Mouse (Mus musculus) right cerebral cortex, postnatal 36 days (tissue): Measurements from ENCODE around the gene Mb.
A peak's percentile ranks its signal among the peaks of the same experiment; 100 is the strongest.

Source experiments
- DNase-seq, 2 experiments: peaks; one replicate each; pipeline ENCODE4 v3.0.0; 2022; ENCODE audit warnings: low spot score in 2 of 2, mixed read lengths in 1 of 2

Mb gene

DNA sequence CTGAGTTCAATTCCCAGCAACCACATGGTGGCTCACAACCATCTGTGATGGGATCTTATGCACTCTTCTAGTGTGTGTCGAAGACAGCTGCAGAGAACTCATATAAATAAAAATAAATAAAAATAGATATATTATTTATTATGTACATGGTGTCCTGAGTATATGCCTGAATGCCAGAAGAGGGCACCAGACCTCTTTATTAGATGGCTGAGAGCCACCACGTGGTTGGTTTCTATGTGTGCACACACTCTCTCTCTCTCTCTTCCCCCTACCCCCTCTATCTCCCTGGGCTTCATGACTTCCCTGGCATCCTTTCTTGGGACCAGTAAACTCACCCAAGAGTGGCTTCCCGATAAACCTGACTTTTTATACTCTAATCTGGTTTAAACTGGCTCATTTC lies 67.7 kb downstream of the Mb start:
- no peak for DNase-seq

DNA sequence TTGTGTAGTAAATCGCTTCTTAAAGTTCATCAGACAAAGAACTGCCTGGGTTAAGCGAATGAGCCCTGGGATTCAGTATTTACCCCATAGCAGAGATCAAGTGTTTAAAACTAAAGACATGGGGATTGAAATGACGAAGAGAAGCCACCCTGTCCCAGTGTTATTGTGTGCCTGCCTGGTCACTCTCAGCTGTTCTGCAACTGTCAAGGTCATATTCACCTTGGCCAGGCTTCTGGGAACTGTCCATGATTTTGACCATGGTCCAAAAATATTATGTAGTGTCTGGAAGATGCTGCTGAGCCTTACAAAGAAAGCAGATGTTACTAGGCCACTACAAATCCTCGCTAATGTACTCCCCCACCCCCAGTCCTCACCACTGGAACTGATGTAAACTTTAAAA lies 70.7 kb downstream of the Mb start:
- DNase-seq = no peak

DNA sequence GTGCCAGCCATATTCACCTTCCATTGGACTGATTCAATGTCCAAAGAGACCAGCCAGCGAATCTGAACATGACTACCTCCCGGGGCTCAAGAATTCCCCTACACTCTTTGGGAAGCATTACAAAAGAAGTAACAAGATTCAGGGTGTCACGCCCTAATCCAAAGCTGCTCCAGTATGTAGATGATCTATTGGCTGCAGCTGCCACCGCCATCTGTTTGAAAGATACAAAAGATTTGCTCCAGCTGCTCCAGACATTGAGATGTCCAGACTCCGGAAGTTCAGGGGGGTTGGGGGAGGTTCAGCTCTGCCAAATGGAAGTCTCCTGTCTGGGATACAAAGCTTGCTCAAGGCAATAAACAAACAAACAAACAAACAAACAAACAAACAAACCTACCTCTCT lies 73.9 kb downstream of the Mb start:
- no peak for DNase-seq

- peak; percentile 54 to 67 for DNase-seq
These were observed 76.4 kb downstream of the Mb start for GRCm38 (mm10) chr15:76973855-76974651.

DNA sequence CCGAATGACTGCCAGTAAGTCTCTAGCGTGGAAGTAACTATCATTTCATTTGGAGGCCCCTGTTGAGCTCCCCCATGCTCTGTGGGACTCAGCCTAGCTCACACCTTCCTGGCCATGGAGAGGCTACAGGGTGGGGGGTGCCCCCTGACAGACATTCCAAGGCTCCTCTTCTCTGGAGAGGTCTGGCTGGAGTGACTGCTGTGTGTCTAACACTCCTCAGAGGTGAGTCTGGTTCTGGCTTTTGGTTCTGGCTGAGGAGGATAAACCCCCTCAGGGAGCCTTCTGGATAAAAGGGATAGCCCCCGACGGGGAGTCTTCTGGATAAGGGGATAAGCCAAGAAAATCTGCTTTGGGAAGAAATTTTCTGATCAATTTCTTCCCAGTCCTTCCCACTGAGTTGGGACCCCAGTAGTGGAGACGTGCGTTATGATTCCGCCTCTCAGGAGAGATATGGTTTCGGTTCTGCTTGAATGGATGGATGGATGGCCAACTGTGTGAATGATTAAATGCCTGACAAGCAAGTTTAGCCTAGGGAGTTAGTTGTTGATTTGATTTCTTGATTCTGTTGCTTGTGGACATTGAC lies 77.1 kb downstream of the Mb start:
- DNase-seq = no peak

- DNase-seq = no peak
These were observed 77.8 kb downstream of the Mb start for GRCm38 (mm10) chr15:76972661-76973060.
